Mouse (Mus musculus) forebrain, postnatal 0 days (tissue): ENCODE results near the gene Fam234a. TPM values are rescaled to one million over a fixed set of nuclear protein-coding genes. Genes with fewer than 3 reads are reported as not detected.

ENCODE experiments used
- ATAC-seq: fragments of 200-750 bp; cut with Nextera tagmentation; 2 replicates; pipeline ENCODE4 v1.8.0; 2017; ENCODE audit warnings: mild to moderate bottlenecking, moderate library complexity
- DNase-seq: peaks from one replicate; pipeline ENCODE4 v3.0.0-alpha.2; 2015
- H3K27ac ChIP-seq: fragments of 300-500 bp; sonication (generic); 2 replicates; pipeline ENCODE4 v1.5.1; 2014; ENCODE audit warnings: low read depth, mild to moderate bottlenecking, antibody characterized with exemption, low read length, moderate library complexity, mixed read lengths
- H3K27me3 ChIP-seq: fragments of 300-500 bp; sonication (generic); 2 replicates; pipeline ENCODE4 v1.6.1; 2014; ENCODE audit warnings: mild to moderate bottlenecking, low read length, mixed read lengths; ENCODE audit not compliant: insufficient read depth
- H3K36me3 ChIP-seq: fragments of 300-500 bp; sonication (generic); 2 replicates; pipeline ENCODE4 v1.6.1; 2014; ENCODE audit warnings: mild to moderate bottlenecking, moderate library complexity; ENCODE audit not compliant: insufficient read depth
- H3K4me1 ChIP-seq: fragments of 300-500 bp; sonication (generic); 2 replicates; pipeline ENCODE4 v1.6.1; 2014; ENCODE audit warnings: antibody characterized with exemption; ENCODE audit not compliant: insufficient read depth
- H3K4me2 ChIP-seq: fragments of 300-500 bp; sonication (generic); 2 replicates; pipeline ENCODE4 v1.6.1; 2014; ENCODE audit warnings: low read depth, mild to moderate bottlenecking, moderate library complexity
- H3K4me3 ChIP-seq: fragments of 300-500 bp; sonication (generic); 2 replicates; pipeline ENCODE4 v1.5.1; 2014; ENCODE audit warnings: low read depth, low read length, mixed read lengths
- H3K9ac ChIP-seq: fragments of 300-500 bp; sonication (generic); 2 replicates; pipeline ENCODE4 v1.6.1; 2014; ENCODE audit warnings: mild to moderate bottlenecking
- H3K9me3 ChIP-seq: fragments of 300-500 bp; sonication (generic); 2 replicates; pipeline ENCODE4 v1.6.1; 2016; ENCODE audit warnings: low read length
- CTCF ChIP-seq: sonication (generic); IDR thresholded peaks from 2 replicates; pipeline ENCODE4 v1.5.1; 2016; ENCODE audit warnings: antibody characterized with exemption, control low read depth, low read depth
- WGBS: fragments of 180-500 bp; shearing (Covaris S2); extraction: QIAGEN DNeasy Blood & Tissue Kit; methylation state at CpG from one replicate; pipeline ENCODE4 v1.1.7; 2014; 5-methylcytosine and 5-hydroxymethylcytosine counted together
- polyA plus RNA-seq: library from polyadenylated mRNA; unstranded; fragments of >200 nt; fragmentation: Nextera tagmentation; extraction: Ambion mirVana; gene quantifications from 2 replicates; pipeline ENCODE4 v1.2.1, GENCODE M21; 2015
- total RNA-seq: library from RNA; depleted of rRNA; stranded (reverse); fragments of >200 nt; gene quantifications from 2 replicates; pipeline ENCODE4 v1.2.3, GENCODE M21; 2014

Fam234a gene
- total and polyA plus RNA-seq, 2 experiments from 2014 or later: 20.1 to 28.9 TPM

- 93% methylated on average over 1 of the region's 1 CpGs for WGBS
- no peak for ATAC-seq
- Histone ChIP-seq H3K4me2 (no peak overlapping the region), H3K9me3 (no peaks in the 10 kb centered on the region), H3K27ac (no peak overlapping the region), H3K4me3 (no peak overlapping the region), H3K27me3 (no peaks in the 10 kb centered on the region), H3K4me1 (no peaks in the 10 kb centered on the region), H3K36me3 (peaks cover 69% of the 10 kb centered on the region), H3K9ac (no peak overlapping the region)
- DNase-seq: no peak
- peak; percentile 48 for TF ChIP-seq CTCF
Observed at GRCm38 (mm10) chr17:26268851-26269250, 24.8 kb upstream of the Fam234a start.

DNA sequence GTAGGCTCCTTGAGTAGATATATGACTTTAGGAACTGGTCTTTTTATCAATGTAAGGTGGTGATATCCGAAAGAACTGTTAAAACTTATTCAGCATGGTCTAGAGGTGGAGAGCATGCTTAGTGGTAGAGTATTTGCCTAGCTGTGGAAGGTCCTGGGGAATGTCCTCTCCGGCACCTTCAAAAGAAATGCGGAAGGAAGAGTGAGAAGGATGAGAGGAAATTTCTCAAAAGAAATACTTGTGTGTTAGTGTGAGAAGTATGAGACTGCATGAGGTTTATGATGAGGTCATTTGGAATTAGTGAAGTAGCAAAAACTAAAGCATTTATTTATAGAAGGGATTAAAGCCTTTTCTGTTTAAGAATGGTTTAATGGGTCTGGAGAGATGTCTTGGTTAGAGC lies 18.3 kb upstream of the Fam234a start:
- H3K4me3 ChIP-seq: no peak overlapping the region
- no peak for TF ChIP-seq CTCF
- H3K27me3 ChIP-seq: no peaks in the 10 kb centered on the region
- no peak overlapping the region for H3K9ac ChIP-seq
- no peaks in the 10 kb centered on the region for H3K9me3 ChIP-seq
- 96% methylated on average over 3 of the region's 3 CpGs for WGBS
- H3K4me2 ChIP-seq: no peak overlapping the region
- DNase-seq (no peak), ATAC-seq (no peak)
- no peak overlapping the region for H3K27ac ChIP-seq
- no peaks in the 10 kb centered on the region for H3K4me1 ChIP-seq
- H3K36me3 ChIP-seq: peaks cover 78% of the 10 kb centered on the region

DNA sequence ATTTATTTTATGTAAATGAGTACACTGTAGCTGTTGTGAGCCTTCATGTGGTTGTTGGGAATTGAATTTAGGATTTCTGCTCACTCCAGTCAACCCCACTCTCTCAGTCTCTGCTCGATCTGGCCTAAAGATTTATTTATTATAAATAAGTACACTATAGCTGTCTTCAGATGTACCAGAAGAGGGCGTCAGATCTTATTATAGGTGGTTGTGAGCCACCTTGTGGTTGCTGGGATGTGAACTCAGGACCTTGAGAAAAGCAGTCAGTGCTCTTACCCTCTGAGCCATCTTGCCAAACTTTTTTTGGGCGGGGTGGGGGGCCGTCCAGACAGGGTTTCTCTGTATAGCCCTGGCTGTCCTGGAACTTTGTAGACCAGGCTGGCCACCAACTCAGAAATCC lies 17.8 kb upstream of the Fam234a start:
- DNase-seq (no peak), ATAC-seq (no peak)
- TF ChIP-seq CTCF: peak; percentile 39; the same call in 1 of the 2 replicates
- Histone ChIP-seq H3K27me3 (no peaks in the 10 kb centered on the region), H3K9ac (no peak overlapping the region), H3K4me3 (no peak overlapping the region), H3K27ac (no peak overlapping the region), H3K4me1 (no peaks in the 10 kb centered on the region), H3K9me3 (no peaks in the 10 kb centered on the region), H3K36me3 (peaks cover 78% of the 10 kb centered on the region), H3K4me2 (no peak overlapping the region)
- WGBS: 89% methylated on average over 4 of the region's 4 CpGs

DNA sequence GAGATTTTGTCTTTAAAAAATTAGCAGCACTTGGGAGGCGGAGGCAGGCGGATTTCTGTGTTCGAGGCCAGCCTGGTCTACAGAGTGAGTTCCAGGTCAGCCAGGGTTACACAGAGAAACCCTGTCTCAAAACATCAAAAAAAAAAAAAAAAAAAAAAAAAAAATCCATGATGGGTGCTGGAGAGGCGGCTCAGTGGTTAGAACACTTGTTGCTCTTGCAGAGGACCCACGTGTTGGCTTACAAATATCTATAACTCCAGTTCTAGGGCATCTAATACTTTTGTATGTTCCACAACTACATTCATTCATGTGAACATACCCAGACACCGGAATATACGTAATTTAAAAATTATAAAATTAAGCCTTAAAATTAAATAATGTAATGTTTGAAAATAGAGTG lies 11.3 kb upstream of the Fam234a start:
- Histone ChIP-seq H3K27me3 (no peaks in the 10 kb centered on the region), H3K27ac (no peak overlapping the region), H3K9me3 (no peaks in the 10 kb centered on the region), H3K4me1 (peaks cover 6% of the 10 kb centered on the region; the same call in 1 of the 2 replicates), H3K9ac (no peak overlapping the region), H3K4me2 (no peak overlapping the region), H3K36me3 (peaks cover 29% of the 10 kb centered on the region), H3K4me3 (no peak overlapping the region)
- DNase-seq (no peak), ATAC-seq (no peak)
- 96% methylated on average over 7 of the region's 7 CpGs for WGBS
- no peak for TF ChIP-seq CTCF

DNA sequence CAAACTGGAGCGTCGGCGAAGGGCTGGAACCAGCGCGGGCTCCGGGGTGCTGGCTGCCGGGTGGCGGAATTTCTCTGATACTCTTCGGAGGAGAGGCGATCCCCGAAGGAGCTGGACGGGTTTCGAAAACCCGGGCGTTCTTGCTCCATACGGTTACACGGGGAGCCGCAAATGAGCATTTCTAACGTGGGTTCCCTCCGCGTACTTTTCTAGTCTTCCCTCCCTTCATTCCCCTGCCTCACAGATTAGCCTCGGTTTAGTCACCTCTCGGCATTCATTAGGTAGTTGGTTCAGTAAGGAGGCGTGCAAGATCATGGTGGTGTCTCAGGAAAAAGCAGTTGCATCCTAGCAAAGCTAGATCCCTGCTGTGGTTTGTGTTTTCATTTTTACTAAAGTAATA lies 9.4 kb upstream of the Fam234a start:
- peaks cover 6% of the 10 kb centered on the region; the same call in 1 of the 2 replicates for H3K4me1 ChIP-seq

GRCm38 (mm10) chr17:26252539-26253251 lies 8.7 kb upstream of the Fam234a start, which contains the start of gene Luc7l:
Luc7l (plus strand) TSS chr17:26252896.
- Histone ChIP-seq H3K36me3 (peaks cover 12% of the 10 kb centered on the region), H3K27ac (peak within 1 kb of the TSS; percentile 100), H3K9ac (peak within 1 kb of the TSS; percentile 98), H3K4me2 (peak within 1 kb of the TSS; percentile 66), H3K27me3 (no peaks in the 10 kb centered on the region), H3K9me3 (no peaks in the 10 kb centered on the region), H3K4me3 (peak within 1 kb of the TSS; percentile 89), H3K4me1 (peaks cover 6% of the 10 kb centered on the region; the same call in 1 of the 2 replicates)
- ATAC-seq (peak; percentile 98), DNase-seq (peak; percentile 97)
- WGBS: 1% methylated on average over 43 of the region's 43 CpGs
- TF ChIP-seq CTCF: no peak

More for the DNA sequence above, 9.4 kb upstream of the Fam234a start:
- Histone ChIP-seq H3K36me3 (peaks cover 12% of the 10 kb centered on the region), H3K9ac (peak overlapping the region; percentile 98), H3K4me3 (peak overlapping the region; percentile 89), H3K27ac (peak overlapping the region; percentile 100), H3K4me2 (peak overlapping the region; percentile 66), H3K9me3 (no peaks in the 10 kb centered on the region), H3K27me3 (no peaks in the 10 kb centered on the region)
- WGBS: under 1% methylated on average over 24 of the region's 24 CpGs
- ATAC-seq (peak; percentile 25; the same call in 1 of the 2 replicates), DNase-seq (no peak)
- TF ChIP-seq CTCF: no peak

GRCm38 (mm10) chr17:26251886-26252538 lies 8.0 kb upstream of the Fam234a start:
- Histone ChIP-seq H3K27me3 (no peaks in the 10 kb centered on the region), H3K4me1 (peaks cover 6% of the 10 kb centered on the region; the same call in 1 of the 2 replicates), H3K27ac (peak overlapping the region; percentile 100; the same call in 1 of the 2 replicates), H3K9ac (peak overlapping the region; percentile 98; the same call in 1 of the 2 replicates), H3K4me2 (peak overlapping the region; percentile 66), H3K36me3 (peaks cover 5% of the 10 kb centered on the region), H3K4me3 (peak overlapping the region; percentile 89), H3K9me3 (no peaks in the 10 kb centered on the region)
- DNase-seq (no peak), ATAC-seq (no peak)
- 54% methylated on average over 4 of the region's 4 CpGs for WGBS
- TF ChIP-seq CTCF: no peak
